ENCODE assay signal across 14 mouse cellular contexts in the genomic region with DNA sequence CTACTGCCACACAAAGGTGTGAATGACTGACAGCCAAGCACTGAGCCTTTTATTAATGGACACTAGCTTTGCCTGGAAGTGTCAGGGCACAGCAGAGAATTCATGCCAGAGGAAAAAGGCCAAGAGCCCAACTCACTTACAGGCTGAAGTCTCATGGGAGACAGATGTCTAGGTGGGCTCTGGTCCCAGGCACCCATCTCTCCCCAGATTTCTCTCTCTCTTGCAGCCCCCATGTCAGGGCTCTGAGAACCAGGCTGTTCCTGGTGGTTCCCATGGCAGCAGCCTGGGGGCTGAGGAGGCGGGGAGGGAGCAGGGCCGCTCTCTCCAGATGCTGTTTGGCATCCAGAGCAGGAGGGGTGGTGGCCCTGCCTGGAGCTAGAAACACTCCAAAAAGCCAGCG. TPM values are rescaled to one million over a fixed set of nuclear protein-coding genes. Genes with fewer than 3 reads are reported as not detected.
DNase-seq lines count a peak whose midpoint lies in the region; ATAC-seq lines count a peak whose summit lies in the region.
"Had no signal": no experiment of that assay in that cellular context is flagged by ENCODE, and none has a peak within 500 bp of the region (broad histone marks: within the 10 kb centered on the region; RNA-seq: fewer than 3 reads in every experiment).

No protein-coding gene starts in this region.

- H3K9ac ChIP-seq in forebrain, embryonic 14.5 days (ENCODE audit: low read length) = no peak overlapping the region
- H3K9ac ChIP-seq: liver, embryonic 12.5 days had no signal

- intact Hi-C loops in left cerebral cortex, postnatal 14 days (cut with DNase I) = no loop called here
- intact Hi-C loops in left cerebral cortex, postnatal 4 days (cut with DNase I) = no loop called here

- no peak overlapping the region; the same call in 1 of the 2 replicates for H3K27ac ChIP-seq in forebrain, embryonic 14.5 days (ENCODE audit: low read depth, low read length)
- H3K27ac ChIP-seq: liver, embryonic 12.5 days; midbrain, embryonic 12.5 days had no signal

- peak; percentile 55 for ATAC-seq in forebrain, embryonic 14.5 days
- ATAC-seq: liver, embryonic 12.5 days; lung, postnatal 0 days had no signal

- no peaks in the 10 kb centered on the region for H3K9me3 ChIP-seq in forebrain, embryonic 14.5 days (replicated peaks; ENCODE audit: control insufficient read depth, low read length)
- H3K9me3 ChIP-seq: liver, embryonic 12.5 days; midbrain, embryonic 12.5 days had no signal

- H3K36me3 ChIP-seq in forebrain, embryonic 14.5 days (ENCODE audit: control insufficient read depth, insufficient read depth, low read length) = 0 out of 2 replicates have a peak, but pooled peaks cover 3% of the 10 kb centered on the region
- H3K36me3 ChIP-seq: liver, embryonic 12.5 days; midbrain, embryonic 12.5 days had no signal

- peak; percentile 44 to 66 for DNase-seq in left cerebral cortex, postnatal 14 days (ENCODE audit: low spot score in 2 of 2)
- no peak for DNase-seq in left cerebral cortex, postnatal 4 days
- peak; percentile 55 for DNase-seq in forebrain, embryonic 14.5 days (ENCODE audit: low spot score)
- DNase-seq in layer of hippocampus, postnatal 36 days = peak; percentile 69 to 73
- DNase-seq in right cerebral cortex, postnatal 10 days (ENCODE audit: low spot score in 2 of 2) = peak; percentile 75
- no peak for DNase-seq in cerebellum, adult 8-10 months
- no peak for DNase-seq in c-Kit-positive CD71-positive TER-119-positive erythroid progenitor cells, embryonic 14.5 days (ENCODE audit: low spot score)
- DNase-seq: cerebellum, adult 9-10 months; kidney, adult 2 months; spleen, adult 18-20 months; thymus, postnatal 4 days had no signal

- no peak overlapping the region for H3K4me2 ChIP-seq in forebrain, embryonic 14.5 days (ENCODE audit: low read length)
- H3K4me2 ChIP-seq: liver, embryonic 12.5 days; midbrain, embryonic 12.5 days had no signal

- H3K4me3 ChIP-seq in forebrain, embryonic 14.5 days (ENCODE audit: low read depth, low read length) = no peak overlapping the region
- H3K4me3 ChIP-seq: liver, embryonic 12.5 days; midbrain, embryonic 12.5 days had no signal

- peaks cover 18% of the 10 kb centered on the region for H3K4me1 ChIP-seq in forebrain, embryonic 14.5 days (ENCODE audit: control insufficient read depth, insufficient read depth, low read length)

- no peaks in the 10 kb centered on the region for H3K27me3 ChIP-seq in forebrain, embryonic 14.5 days (replicated peaks; ENCODE audit: control insufficient read depth, insufficient read depth, low read length)

- WGBS in forebrain, embryonic 14.5 days = 32% methylated on average over 3 of the region's 3 CpGs

RNA-seq across cellular contexts. Expression of a gene that starts 38.3 kb away (rescaled TPM):
- 10 to 100 TPM; 45.8 to 57.1 TPM for total RNA-seq in left cerebral cortex, postnatal 14 days (2021)
- total RNA-seq in left cerebral cortex, postnatal 4 days (2021) = 10 to 100 TPM; 31.5 to 42.0 TPM
- polyA plus RNA-seq in forebrain, embryonic 14.5 days (2014; fragmentation: Nextera tagmentation; extraction: Ambion mirVana) = 7.9 and 9.6 TPM in 2 replicates
- 10 to 100 TPM; 59.9 to 61.7 TPM for total RNA-seq in layer of hippocampus, postnatal 36 days (2021)

Comparison
In these comparisons a context has a peak if more than half of its experiments do, and no peak if none do; other contexts are left out.
1. DNase-seq: peak in left cerebral cortex, postnatal 14 days (2 of 2), forebrain, embryonic 14.5 days (single experiment), layer of hippocampus, postnatal 36 days (2 of 2) and right cerebral cortex, postnatal 10 days (2 of 2); none in left cerebral cortex, postnatal 4 days (single experiment), cerebellum, adult 8-10 months (single experiment) and c-Kit-positive CD71-positive TER-119-positive erythroid progenitor cells, embryonic 14.5 days (single experiment).